Mouse (Mus musculus) telencephalon, adult 2 months (tissue): ENCODE measurements around the gene Zfp362.

ENCODE experiments used
- DNase-seq: peaks from one replicate; pipeline ENCODE4 v3.0.0-alpha.2; 2011; ENCODE audit warnings: low read depth, low spot score

Zfp362 gene

GRCm38 (mm10) chr4:128801675-128802465, 4.0 kb downstream of the Zfp362 start:
- DNase-seq = no peak

DNA sequence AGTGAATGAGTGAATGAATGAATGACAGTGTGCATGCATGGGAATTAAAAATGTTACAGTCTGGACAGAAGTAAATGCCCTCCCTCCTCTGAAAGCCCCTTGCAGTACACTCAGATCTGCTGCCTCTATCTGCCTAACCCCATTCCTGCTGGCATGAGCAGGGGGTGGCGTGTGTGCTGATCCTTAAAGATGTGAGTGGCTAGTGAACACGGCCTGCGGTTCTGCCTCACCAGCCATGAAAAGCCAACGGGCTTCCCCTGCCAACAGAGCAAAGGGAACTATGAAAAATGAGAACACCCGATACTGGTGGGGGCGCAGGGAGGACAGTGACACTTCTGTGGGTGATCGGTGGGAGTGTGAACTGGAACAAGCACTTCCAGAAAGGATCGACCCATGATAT, 9.1 kb downstream of the Zfp362 start:
- DNase-seq = no peak

DNA sequence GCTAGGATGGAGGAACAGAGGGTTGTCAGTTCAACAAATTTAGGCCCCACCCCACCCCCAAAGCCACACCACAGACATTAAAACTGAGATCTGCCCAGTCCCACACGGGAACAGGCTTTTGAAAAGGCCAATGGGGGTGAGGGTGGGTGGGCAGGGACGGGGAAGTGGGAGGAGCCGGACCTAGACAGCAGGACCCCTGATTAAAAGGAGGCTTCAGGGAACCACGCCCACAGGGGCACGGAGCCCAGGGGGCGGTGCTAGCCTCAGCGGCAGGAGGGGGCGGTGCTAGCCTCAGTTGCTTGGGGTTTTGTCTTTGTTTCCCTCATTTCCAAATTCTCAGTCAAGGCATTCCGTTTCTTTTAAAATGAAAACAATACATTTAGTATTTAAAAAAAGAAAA, 10.2 kb downstream of the Zfp362 start:
- no peak for DNase-seq

- DNase-seq = no peak
Observed at GRCm38 (mm10) chr4:128794198-128794597, 11.6 kb downstream of the Zfp362 start.

DNA sequence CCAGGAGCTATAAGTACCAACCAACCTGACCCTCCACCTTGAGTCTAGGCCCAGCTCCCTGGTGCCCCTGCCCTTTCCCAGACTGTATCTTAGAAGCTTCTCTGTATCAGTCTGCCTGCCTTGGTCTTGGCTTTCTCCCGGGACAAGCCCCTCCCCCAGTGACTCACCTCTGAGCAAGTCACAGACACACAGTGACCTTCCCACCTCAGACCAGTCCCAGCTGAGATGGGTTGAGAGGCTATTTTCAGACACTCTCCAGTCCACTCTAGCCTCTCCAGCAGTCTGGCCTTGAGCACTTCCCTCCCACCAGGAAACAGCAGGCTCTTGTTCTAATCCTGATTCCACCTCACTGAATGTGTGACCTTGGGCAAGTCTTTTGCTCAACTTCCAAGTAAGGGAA, 12.1 kb downstream of the Zfp362 start:
- no peak for DNase-seq

DNA sequence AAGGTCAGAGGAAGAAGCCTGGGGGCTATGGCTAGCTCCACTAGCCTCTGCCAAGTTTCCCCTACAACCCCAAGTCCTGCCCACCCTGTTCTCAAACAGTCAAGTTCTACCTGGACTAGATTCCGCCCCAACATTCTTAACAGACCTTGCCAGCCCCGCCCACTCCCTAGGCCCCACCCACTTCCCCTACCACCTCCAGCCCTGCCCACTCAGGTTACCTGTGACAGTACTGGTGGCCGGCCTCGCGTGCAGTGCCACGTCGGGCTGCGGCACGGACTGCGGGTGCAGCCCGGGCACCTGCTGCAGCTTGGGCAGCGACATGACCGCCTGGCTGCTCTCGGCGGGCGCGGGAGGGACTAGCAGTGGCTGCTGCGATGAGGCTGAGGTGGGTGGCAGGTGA, 16.2 kb downstream of the Zfp362 start:
- DNase-seq = no peak

DNA sequence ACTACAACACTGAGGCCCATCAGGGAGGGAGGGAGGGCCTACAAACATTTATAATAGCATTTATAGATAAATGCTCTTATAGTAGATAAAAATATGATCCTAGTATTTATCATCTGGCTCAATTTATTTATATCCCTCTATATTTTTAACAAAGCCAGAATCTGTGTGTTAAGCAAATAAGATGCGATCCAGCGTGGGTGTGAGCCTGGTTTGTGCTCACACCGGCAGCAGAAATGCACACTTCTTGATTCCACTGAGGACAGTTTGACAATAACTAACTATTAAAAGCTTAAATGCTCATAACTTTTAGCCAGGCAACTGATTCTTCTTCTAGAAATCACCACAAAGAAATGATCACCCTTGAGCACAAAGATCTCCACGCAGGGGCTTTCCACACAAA, 17.7 kb downstream of the Zfp362 start:
- DNase-seq = no peak

- no peak for DNase-seq
Observed at GRCm38 (mm10) chr4:128787023-128787939, 18.6 kb downstream of the Zfp362 start.

DNA sequence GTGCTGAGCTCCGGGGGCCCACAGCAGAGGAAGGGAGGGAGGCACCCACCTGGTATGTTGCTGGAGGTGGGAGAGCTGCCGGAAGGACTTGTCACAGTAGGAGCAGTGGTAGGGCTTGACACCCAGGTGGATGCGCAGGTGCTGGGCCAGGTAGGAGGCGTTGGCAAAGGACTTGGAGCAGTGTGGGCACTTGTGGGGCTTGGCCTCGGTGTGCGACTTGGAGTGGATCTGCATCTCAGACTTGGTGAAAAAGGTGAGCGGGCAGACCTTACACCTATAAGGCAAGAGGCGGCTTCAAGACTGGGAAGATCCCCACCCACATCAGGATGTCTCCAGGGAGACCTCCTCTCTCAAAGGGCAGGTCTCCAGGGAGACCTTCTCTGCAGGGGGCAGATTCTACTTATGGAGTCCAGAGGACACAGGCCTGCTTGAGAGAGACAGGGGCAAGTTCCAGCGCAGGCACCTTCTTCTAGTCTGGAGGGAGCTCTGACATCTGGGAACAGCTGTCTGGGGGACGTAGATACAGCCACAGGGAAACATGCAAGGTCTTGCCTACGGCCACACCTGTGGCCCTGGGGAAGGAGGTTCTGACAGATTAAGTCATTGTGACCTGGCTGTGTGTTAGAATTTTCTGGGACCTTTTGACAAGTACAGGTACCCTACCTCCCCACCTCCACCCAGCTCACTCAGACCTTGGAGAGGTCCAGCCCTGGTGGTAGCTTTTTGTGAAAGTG, 19.8 kb downstream of the Zfp362 start:
- no peak for DNase-seq

- DNase-seq = peak; percentile 51
Observed at GRCm38 (mm10) chr4:128784950-128785631, 20.8 kb downstream of the Zfp362 start.

- no peak for DNase-seq
Observed at GRCm38 (mm10) chr4:128782645-128783044, 23.2 kb downstream of the Zfp362 start.

DNA sequence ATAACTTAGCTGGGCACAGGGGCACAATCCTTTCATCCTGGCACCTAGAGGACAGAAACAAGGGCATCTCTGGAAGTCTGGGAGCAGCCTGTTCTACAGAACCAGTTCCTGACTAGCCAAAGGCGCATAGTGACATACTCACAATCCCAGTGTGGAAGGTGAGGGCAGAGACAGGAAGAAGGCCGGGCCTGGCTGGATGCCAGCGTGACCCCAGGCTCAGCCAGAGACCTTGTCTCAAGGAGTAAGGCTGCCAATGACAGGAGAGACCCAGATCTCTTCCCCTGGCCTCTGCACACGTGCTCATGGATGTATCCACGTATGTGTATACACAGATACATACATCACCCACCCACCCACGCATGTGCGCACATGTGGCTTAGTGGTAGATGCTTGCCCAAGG, 23.8 kb downstream of the Zfp362 start:
- DNase-seq = no peak

DNA sequence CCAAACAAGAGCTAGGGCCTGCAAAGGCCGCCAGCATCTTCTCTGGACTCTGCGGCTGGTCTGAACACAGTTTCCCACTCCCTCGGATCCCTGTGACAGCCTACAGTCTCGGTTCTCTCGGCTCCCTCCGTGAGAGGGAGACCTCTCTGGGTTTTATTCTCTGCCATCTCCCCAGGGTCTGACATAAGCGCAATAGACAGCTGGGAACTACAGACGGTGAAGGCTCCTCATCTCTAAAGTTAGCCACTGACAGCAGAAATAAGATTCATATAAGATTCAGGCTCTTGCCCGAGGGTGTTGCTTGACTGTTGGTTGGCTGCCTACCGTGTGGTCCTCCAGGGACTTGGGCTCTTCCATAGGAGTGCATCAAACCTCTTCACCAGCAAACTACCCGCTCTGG, 28.3 kb downstream of the Zfp362 start:
- peak; percentile 42 for DNase-seq

DNA sequence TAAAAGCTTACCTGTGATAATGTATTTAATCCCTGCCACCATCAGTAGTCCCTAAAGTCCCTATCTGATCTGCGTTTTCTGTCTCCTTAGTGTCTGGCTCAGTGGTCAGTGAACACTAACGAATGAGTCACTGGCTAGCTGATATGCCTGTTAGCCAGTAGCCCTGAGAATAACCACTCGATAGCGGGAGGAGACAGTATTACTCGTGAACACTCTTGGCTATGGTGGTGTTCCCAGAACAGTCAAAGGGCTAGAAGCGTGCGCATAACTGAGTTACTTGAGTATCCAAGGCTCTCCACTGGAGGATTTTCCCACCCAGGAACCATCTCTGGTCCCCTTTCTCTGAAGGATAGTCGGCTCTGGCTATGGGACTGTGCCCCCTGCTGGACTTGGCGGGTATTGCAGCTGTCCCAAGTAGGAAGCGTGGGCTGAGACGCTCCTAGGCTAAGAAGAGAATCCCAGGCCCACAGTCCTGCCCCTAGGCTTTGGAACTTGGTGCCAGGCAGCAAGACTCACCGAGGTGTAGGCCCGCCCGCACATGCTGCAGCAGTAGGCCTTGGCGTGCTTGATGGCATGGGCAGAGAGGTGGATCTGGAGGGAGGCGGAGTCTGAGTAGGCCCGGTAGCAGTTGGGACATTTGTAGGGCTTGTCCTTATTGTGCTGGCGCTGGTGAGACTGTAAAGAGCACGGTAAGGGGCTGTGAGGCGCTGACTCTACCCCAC, 29.1 kb downstream of the Zfp362 start:
- no peak for DNase-seq

DNA sequence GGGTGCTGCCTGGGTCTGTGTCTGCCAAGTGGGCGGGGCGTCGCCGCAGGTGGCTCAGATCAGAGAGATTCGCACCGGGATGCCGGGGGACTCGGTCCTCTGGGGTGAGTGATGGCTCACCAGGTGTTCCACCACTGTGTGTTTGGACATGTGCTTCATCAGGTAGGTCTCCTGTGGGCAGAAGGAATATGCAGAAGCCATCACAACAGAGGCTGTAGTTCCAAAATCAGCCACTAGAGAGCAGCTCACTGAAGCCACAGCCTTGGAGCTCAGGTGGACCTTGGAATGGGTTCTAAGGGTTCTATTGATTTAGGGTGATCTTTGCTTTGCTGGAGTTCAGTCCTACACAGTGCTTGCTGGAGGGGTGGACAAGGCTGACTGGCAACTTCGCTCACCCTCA, 31.4 kb downstream of the Zfp362 start:
- DNase-seq = no peak

DNA sequence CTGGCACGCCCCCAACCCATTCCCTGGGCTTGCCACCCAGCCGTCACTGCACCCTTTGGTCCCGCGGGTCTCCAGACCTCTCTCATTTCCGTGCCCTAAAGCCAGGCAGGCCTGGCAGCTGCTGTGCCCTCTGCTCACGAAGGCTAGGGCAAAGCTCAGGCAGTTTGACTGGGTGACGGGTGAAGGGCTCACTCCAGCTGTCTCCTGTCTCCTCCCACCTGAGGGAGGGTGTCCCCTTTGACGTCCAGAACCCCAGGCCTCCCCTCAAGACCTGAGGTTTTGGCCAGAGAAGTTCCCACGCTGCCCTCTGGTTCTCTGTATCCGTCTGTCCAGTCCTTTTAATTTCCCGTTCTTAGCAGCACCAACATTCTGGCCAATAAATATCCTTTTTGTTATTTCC, 32.0 kb downstream of the Zfp362 start:
- no peak for DNase-seq

GRCm38 (mm10) chr4:128770698-128771097, 35.1 kb downstream of the Zfp362 start:
- DNase-seq = no peak

- no peak for DNase-seq
Observed at GRCm38 (mm10) chr4:128769569-128770355, 36.1 kb downstream of the Zfp362 start.

- DNase-seq = no peak
Observed at GRCm38 (mm10) chr4:128768120-128768519, 37.7 kb downstream of the Zfp362 start.

- no peak for DNase-seq
Observed at GRCm38 (mm10) chr4:128766929-128767328, 38.9 kb downstream of the Zfp362 start.
